Mouse (Mus musculus) midbrain, postnatal 0 days (tissue): Measurements from ENCODE around the gene Spata6. TPM values are rescaled to one million over a fixed set of nuclear protein-coding genes. Genes with fewer than 3 reads are reported as not detected.

ENCODE experiments used
- ATAC-seq: fragments of 200-750 bp; cut with Nextera tagmentation; 2 replicates; pipeline ENCODE4 v1.8.0; 2017; ENCODE audit warnings: moderate number of reproducible peaks, mild to moderate bottlenecking, moderate TSS enrichment, moderate library complexity; ENCODE audit not compliant: low FRiP score
- DNase-seq: peaks from one replicate; pipeline ENCODE4 v3.0.0-alpha.2; 2015; ENCODE audit warnings: low spot score
- H3K27ac ChIP-seq: fragments of 300-500 bp; sonication (generic); 2 replicates; pipeline ENCODE4 v1.5.1; 2014; ENCODE audit warnings: low read depth, mild to moderate bottlenecking, low read length, mixed read lengths
- H3K27me3 ChIP-seq: fragments of 300-500 bp; sonication (generic); 2 replicates; pipeline ENCODE4 v1.6.1; 2014; ENCODE audit warnings: low read length, control low read depth, mixed read lengths; ENCODE audit not compliant: insufficient read depth
- H3K36me3 ChIP-seq: fragments of 300-500 bp; sonication (generic); 2 replicates; pipeline ENCODE4 v1.6.1; 2014; ENCODE audit warnings: low read length, control low read depth, mixed read lengths; ENCODE audit not compliant: insufficient read depth
- H3K4me1 ChIP-seq: fragments of 300-500 bp; sonication (generic); 2 replicates; pipeline ENCODE4 v1.6.1; 2014; ENCODE audit warnings: mild to moderate bottlenecking, control low read depth, antibody characterized with exemption, low read length, mixed read lengths; ENCODE audit not compliant: insufficient read depth
- H3K4me2 ChIP-seq: fragments of 300-500 bp; sonication (generic); 2 replicates; pipeline ENCODE4 v1.6.1; 2014; ENCODE audit warnings: low read depth, mild to moderate bottlenecking, low read length, mixed read lengths; ENCODE audit not compliant: poor library complexity, severe bottlenecking
- H3K4me3 ChIP-seq: fragments of 300-500 bp; sonication (generic); 2 replicates; pipeline ENCODE4 v1.5.1; 2014; ENCODE audit warnings: low read depth, mild to moderate bottlenecking, low read length, moderate library complexity
- H3K9ac ChIP-seq: fragments of 300-500 bp; sonication (generic); replicated peaks from 2 replicates; pipeline ENCODE4 v1.6.1; 2014; ENCODE audit warnings: mild to moderate bottlenecking, low read length, moderate library complexity, mixed read lengths; ENCODE audit not compliant: poor library complexity, severe bottlenecking
- H3K9me3 ChIP-seq: fragments of 300-500 bp; sonication (generic); 2 replicates; pipeline ENCODE4 v1.6.1; 2016; ENCODE audit warnings: low read length, control low read depth
- CTCF ChIP-seq: IDR thresholded peaks from 2 replicates; pipeline ENCODE4 v1.5.1; 2016; ENCODE audit warnings: antibody characterized with exemption, mild to moderate bottlenecking
- WGBS: fragments of 180-500 bp; shearing (Covaris S2); extraction: QIAGEN DNeasy Blood & Tissue Kit; methylation state at CpG from one replicate; pipeline ENCODE4 v1.1.7; 2014; 5-methylcytosine and 5-hydroxymethylcytosine counted together
- polyA plus RNA-seq: library from polyadenylated mRNA; unstranded; fragments of >200 nt; fragmentation: Nextera tagmentation; extraction: Ambion mirVana; gene quantifications from 2 replicates; pipeline ENCODE4 v1.2.1, GENCODE M21; 2015
- total RNA-seq: library from RNA; depleted of rRNA; stranded (reverse); fragments of >200 nt; gene quantifications from 2 replicates; pipeline ENCODE4 v1.2.3, GENCODE M21; 2014; rRNA removed

The Spata6 gene
- total RNA-seq (14.4 and 20.9 TPM in 2 replicates), polyA plus RNA-seq (14.5 and 15.2 TPM in 2 replicates)

GRCm38 (mm10) chr4:111719776-111720661 is at the start of gene Spata6:
Spata6 (plus strand) TSS chr4:111719984.
- WGBS, result under 1% methylated on average over 49 of the region's 50 CpGs
- Histone ChIP-seq H3K27ac (no peak within 1 kb of the TSS), H3K27me3 (no peaks in the 10 kb centered on the region), H3K36me3 (no peaks in the 10 kb centered on the region), H3K4me1 (no peaks in the 10 kb centered on the region), H3K4me2 (peak within 1 kb of the TSS; percentile 88), H3K9ac (peak within 1 kb of the TSS; percentile 71), H3K9me3 (no peaks in the 10 kb centered on the region), H3K4me3 (peak within 1 kb of the TSS; percentile 76)
- no peak for TF ChIP-seq CTCF
- peak; percentile 89 for ATAC-seq
- peak; percentile 77 for DNase-seq

- H3K9me3 ChIP-seq, result no peaks in the 10 kb centered on the region
- no peaks in the 10 kb centered on the region for H3K36me3 ChIP-seq
- H3K27me3 ChIP-seq, result no peaks in the 10 kb centered on the region
- H3K4me2 ChIP-seq, result no peak overlapping the region
- no peak for TF ChIP-seq CTCF
- H3K27ac ChIP-seq, result 0 out of 2 replicates have a peak overlapping the region, but pooled peaks have one; percentile 26
- H3K9ac ChIP-seq, result no peak overlapping the region; the same call in 1 of the 2 replicates
- no peak overlapping the region for H3K4me3 ChIP-seq
- DNase-seq, result peak; percentile 12
- peaks cover 6% of the 10 kb centered on the region for H3K4me1 ChIP-seq
- WGBS, result 19% methylated on average over 12 of the region's 12 CpGs
- ATAC-seq, result peak; percentile 52
These were observed 49.0 kb upstream of the Spata6 start for GRCm38 (mm10) chr4:111670566-111671421.

GRCm38 (mm10) chr4:111671440-111671839 is 48.3 kb upstream of the Spata6 start:
- Histone ChIP-seq H3K4me3 (no peak overlapping the region), H3K4me2 (no peak overlapping the region), H3K36me3 (no peaks in the 10 kb centered on the region), H3K27me3 (no peaks in the 10 kb centered on the region), H3K4me1 (peaks cover 6% of the 10 kb centered on the region), H3K9ac (no peak overlapping the region), H3K27ac (0 out of 2 replicates have a peak overlapping the region, but pooled peaks have one; percentile 26), H3K9me3 (no peaks in the 10 kb centered on the region)
- ATAC-seq, result no peak
- no peak for DNase-seq
- 64% methylated on average over 4 of the region's 4 CpGs for WGBS
- no peak for TF ChIP-seq CTCF

GRCm38 (mm10) chr4:111673904-111674303 is 45.9 kb upstream of the Spata6 start:
- TF ChIP-seq CTCF, result no peak
- Histone ChIP-seq H3K4me2 (no peak overlapping the region), H3K4me1 (peaks cover 6% of the 10 kb centered on the region), H3K27ac (no peak overlapping the region), H3K9me3 (no peaks in the 10 kb centered on the region), H3K36me3 (no peaks in the 10 kb centered on the region), H3K27me3 (no peaks in the 10 kb centered on the region), H3K9ac (no peak overlapping the region), H3K4me3 (no peak overlapping the region)
- DNase-seq (no peak), ATAC-seq (no peak)

- DNase-seq, result peak; percentile 30
These were observed 37.9 kb upstream of the Spata6 start for GRCm38 (mm10) chr4:111681926-111682325.

More at GRCm38 (mm10) chr4:111681926-111682325, 37.9 kb upstream of the Spata6 start:
- no peak overlapping the region for H3K9ac ChIP-seq
- no peak for TF ChIP-seq CTCF
- no peaks in the 10 kb centered on the region for H3K4me1 ChIP-seq
- no peak overlapping the region for H3K27ac ChIP-seq
- ATAC-seq, result no peak
- no peaks in the 10 kb centered on the region for H3K27me3 ChIP-seq
- H3K4me2 ChIP-seq, result no peak overlapping the region
- no peaks in the 10 kb centered on the region for H3K36me3 ChIP-seq
- H3K9me3 ChIP-seq, result no peaks in the 10 kb centered on the region
- WGBS, result 70% methylated on average over 5 of the region's 5 CpGs
- no peak overlapping the region for H3K4me3 ChIP-seq
